Mouse (Mus musculus) left cerebral cortex, postnatal 25 days (tissue): ENCODE measurements around the gene Atp2c2. TPM values are rescaled to one million over a fixed set of nuclear protein-coding genes. Genes with fewer than 3 reads are reported as not detected.
A peak's percentile ranks its signal among the peaks of the same experiment; 100 is the strongest.

Source experiments
- DNase-seq, 2 experiments: peaks; one replicate each; pipeline ENCODE4 v3.0.0; 2022; ENCODE audit warnings: low spot score in 2 of 2, mixed read lengths in 1 of 2
- intact Hi-C: fragments of 180-260 bp; cut with DNase I; formaldehyde crosslinking; loops from one replicate; pipeline ENCODE4 v1.15.1; 2025
- total RNA-seq, 2 experiments: library from RNA; stranded (reverse); gene quantifications; 2 replicates each; pipeline ENCODE4 v1.2.3; 2021

Atp2c2 gene
- total RNA-seq, 2 experiments from 2014 or later: 1.9 to 2.1 TPM

DNA sequence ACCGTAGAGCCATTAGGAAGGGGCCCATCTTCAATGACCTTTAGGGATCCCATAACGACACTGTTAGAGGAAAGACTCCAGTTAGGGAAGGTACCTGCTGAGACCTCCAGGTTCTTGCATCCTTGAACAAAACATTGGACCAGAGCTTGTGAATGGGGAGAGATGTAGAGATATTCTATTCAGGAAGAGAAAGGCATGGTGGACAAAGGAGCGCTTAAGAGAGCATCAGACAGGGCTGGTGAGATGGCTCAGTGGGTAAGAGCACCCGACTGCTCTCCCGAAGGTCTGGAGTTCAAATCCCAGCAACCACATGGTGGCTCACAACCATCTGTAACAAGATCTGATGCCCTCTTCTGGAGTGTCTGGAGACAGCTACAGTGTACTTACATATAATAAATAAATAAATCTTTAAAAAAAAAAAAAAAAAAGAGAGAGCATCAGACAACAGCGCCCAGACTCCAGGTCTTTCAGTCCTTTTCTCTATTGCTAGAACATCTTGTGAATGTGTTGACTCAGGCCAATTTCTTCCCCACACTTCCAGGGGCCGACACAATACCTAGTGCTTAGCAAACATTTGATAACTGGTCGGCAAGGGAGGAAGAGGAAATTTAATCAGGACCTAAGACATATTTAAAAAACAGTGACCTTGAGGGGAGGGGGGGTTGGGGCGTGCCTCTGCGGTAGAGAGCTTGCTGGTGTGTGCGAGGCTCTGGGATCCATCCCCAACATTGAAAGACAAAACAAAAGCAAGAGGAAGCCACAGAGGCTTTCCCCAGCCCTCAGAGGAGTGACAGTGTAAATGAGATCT is 37.5 kb downstream of the Atp2c2 start:
- no peak for DNase-seq
- intact Hi-C loops: no loop called here

DNA sequence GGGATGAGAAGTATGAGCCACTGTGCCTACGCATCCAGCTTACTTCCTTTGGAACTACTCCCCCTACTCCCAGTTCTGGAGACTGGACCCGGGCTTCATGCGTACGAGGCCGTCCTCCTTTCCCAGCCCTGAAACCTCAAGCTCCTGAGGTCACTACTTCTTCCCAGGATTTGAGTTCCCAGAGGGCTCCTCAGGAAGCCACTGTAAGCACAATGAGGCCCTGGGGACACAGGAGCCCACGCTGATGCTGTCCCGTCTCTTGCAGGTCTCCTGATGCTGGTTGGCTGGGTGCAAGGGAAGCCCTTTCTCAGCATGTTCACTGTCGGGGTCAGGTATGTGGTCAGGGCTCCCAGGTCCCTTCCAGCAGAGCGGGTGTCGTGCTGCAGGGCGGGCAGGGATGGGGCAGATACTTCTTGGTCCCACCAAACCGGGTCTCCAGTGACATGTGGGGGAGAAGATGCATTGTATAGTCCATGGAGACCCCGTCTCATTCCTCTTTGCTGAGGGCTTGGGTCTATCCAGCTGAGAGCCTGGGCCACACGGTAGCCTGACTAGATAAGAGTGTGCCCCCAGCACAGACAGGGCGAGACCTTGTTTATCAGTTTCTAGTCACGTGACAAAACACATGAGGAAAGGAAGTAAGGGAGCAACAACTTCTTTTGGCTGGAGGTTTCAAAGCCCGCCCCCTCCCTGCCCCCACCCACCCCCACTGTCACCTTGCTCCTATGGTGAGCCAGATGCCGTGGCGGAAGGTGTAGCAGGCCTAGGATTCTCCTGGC is 38.5 kb downstream of the Atp2c2 start:
- intact Hi-C loops: no loop called here
- DNase-seq: no peak

DNA sequence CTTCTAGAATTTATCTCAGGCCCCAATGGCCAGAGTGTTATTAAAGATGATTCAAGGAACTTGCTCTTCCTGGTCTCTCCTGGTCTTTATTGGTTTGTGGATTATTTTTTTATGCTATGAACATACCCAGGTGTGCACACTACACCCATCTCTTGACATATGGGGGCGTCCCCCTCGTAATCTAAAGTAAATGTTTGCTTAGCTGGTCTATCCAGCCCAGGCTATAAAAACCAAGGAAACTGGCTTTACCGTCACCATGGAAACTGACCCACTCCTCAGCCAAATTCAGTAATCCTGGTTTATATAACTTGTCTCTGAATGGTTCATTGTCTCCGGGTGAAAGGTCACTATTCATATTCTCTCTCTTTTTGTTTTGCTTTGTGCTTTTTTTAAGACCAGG is 40.8 kb downstream of the Atp2c2 start:
- no peak for DNase-seq
- intact Hi-C loops: no loop called here

DNA sequence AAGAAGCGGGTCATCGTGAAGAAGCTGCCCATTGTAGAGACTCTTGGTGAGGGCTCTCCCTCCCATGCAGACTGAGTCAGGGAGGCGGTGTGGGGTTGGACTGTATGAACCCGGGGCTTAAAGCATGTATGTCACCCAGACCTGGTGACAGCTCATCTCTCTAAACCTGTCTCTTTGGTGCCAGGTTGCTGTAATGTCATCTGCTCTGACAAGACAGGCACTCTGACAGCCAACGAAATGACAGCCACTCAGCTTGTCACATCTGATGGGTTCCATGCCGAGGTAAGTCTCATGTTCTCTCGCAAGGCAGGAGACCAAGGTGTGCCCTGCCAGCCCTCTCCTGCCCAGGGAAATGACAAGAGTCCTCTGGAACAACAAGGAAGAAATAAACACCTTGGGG is 42.6 kb downstream of the Atp2c2 start:
- intact Hi-C loops: loop anchor here (2.0 kb wide), 1 partner anchor 56 kb away; no protein-coding TSS in a partner anchor
- no peak for DNase-seq

- DNase-seq: peak in 1 of 2 experiments; percentile 9
- intact Hi-C loops: loop anchor here (2.0 kb wide), 1 partner anchor 57 kb away; no protein-coding TSS in a partner anchor
Observed at GRCm38 (mm10) chr8:119743291-119744026, 43.6 kb downstream of the Atp2c2 start.

GRCm38 (mm10) chr8:119744604-119745003 is 44.8 kb downstream of the Atp2c2 start:
- DNase-seq: no peak
- intact Hi-C loops: no loop called here

GRCm38 (mm10) chr8:119755238-119756146 is 55.7 kb downstream of the Atp2c2 start:
- intact Hi-C loops: no loop called here
- no peak for DNase-seq

GRCm38 (mm10) chr8:119756147-119756461 is 56.3 kb downstream of the Atp2c2 start:
- no peak for DNase-seq
- intact Hi-C loops: no loop called here

GRCm38 (mm10) chr8:119756538-119756937 is 56.7 kb downstream of the Atp2c2 start:
- intact Hi-C loops: no loop called here
- DNase-seq: no peak

- intact Hi-C loops: no loop called here
- no peak for DNase-seq
Observed at GRCm38 (mm10) chr8:119761692-119762091, 61.9 kb downstream of the Atp2c2 start.

DNA sequence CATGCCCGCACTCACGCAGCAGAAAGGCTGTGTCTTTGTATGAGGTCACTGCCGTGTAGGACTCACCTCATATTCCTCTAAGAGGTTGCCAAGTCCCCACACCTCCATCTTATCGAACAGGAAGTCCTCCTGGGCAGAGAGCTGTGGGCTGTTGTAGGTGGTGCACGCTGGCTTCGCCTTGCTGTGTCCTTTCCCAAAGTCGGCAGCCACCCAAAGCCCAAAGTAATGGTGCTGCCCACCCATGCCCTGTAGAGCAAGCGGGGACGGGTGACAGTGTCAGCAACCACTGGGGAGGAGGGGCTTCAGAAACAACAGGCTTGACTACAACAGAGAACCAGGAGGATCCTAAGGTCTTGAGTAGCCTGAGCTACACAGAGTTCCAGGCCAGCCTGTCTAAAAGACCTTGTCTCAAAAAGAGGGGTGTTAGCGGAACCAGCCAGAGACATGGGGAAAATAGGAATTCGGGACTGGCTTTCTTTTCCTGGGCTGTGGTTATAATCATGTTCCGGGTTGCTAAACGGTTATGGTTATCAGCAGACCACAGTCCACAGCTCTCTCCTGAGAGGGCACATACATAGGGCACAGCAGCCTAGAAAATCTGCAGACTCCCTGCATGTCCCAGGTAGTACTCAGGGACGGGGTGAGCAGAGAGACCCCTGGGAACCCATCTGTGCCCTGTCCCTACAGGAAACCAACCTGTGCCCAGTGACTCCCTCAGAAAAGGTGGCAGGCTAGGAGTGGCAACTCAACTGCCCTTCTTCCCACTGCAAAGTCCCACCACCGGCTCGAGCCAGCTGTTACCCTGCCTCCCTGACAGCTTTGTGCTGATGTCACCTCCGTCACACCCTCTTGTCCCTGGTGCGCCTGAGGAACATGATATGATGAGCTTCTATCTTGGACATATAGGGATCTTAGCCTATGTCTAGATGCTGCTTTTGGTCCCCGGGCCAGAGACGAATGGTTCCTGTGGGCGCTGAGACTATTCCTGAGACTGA is 62.7 kb downstream of the Atp2c2 start:
- no peak for DNase-seq
- intact Hi-C loops: no loop called here

DNA sequence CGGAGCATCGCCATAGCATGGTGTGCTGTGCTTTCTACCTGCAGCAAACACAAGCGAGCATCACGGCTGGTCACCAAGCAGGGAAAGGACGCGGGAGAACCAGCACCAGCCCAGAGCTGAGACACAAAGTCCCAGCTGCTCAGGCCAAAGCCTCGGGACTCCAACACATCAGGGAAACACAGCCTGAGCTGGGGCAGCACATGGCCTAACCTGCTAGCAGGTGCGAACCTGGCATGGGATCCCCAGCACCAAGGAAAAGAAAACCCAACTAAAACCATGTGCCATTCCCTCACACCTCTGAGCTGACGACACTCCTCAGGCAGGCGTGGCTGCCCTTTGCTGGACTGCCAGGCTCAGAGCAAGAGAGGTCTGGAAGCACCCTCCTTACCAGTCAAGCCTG is 65.5 kb downstream of the Atp2c2 start:
- no peak for DNase-seq
- intact Hi-C loops: no loop called here

DNA sequence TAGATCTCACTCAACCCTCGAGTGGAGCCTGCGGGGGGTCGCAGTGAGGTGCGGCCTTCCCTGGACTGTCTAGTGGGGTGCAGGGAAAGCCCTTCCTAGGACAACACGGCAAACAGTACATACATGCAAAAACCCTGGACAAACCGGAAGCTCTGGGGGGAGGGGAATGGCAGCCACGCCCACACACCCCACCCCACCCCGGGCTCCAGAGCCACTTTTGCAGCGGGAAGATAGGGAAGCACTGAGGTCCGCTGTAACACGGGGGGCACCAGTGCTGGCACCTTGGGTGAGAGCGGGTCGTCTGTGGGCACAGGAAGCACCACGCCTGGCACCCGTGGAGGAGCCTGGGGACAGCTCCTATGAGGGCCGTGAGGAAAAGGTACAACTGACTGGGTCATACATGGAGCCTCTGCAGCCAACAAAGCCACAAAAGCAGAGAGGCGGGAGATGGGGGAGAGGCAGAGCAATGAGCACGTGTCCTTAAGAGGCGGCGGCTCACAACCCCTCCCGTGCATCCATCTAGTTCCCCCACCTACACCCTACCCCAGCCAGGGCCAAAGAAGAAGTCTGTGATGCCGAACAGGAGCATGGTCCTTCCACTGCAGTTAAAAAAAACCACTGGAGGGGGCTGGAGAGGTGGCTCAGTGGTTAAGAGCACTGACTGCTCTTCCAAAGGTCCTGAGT is 66.1 kb downstream of the Atp2c2 start:
- intact Hi-C loops: no loop called here
- DNase-seq: no peak

DNA sequence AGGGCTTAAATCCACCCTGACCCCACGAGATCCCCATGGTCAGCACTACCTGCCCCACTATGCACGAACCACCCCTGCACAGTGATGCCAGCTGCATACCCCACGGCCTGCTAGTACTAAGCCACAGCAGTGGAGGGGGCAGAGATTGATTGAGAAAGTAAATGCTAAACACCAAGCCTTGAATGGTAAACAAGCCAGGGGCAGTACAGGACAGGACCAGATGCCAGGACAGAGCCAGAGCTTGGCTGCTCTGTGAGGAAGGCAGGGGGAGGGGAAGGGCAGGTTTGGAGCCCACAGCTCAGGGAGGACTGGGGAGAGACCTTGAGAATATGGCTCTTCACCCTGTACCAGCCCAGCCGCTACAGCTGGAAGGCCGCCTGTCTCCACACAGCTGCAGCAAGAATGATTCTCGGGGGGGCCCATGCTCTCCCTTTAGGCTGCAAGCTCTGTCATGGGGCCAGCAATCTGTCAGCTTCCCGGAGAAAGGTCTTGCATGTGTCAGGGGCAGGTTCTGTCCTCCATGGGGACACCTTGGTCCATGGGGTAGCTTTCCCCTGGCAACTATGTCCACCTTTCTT is 76.9 kb downstream of the Atp2c2 start:
- DNase-seq: no peak
- intact Hi-C loops: loop anchor here (10.0 kb wide), 1 partner anchor 332 kb away; the partner anchor contains the start of gene Necab2

DNA sequence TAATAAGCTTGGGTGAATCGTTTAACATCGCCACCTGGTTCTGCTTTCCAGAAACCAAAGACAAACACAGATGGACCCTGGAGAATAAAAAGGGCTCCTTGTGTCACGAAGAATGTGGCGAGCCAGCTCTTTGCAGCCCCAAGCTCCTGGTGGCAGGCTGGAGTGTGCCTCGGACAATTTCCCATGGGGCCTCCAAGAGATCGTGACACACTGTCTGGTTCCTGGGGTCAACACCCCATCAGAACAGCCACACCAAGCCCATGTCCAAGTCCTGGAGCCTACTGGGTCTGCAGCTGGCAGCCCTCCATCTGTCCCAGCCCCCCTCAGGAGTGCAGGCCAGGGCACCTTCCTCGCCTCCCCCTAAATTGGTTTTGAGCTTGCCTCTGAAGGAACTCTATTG is 78.0 kb downstream of the Atp2c2 start:
- intact Hi-C loops: loop anchor here (1.0 to 10.0 kb wide), 3 partner anchors 91 to 333 kb away; partner anchors contain the start of gene Necab2

GRCm38 (mm10) chr8:119778263-119778662 is 78.5 kb downstream of the Atp2c2 start, which contains the start of gene Tldc1:
TSS of gene Tldc1 (minus strand) at chr8:119778416.
- DNase-seq: peak; percentile 99
- intact Hi-C loops: loop anchor here (1.0 to 10.0 kb wide), 3 partner anchors 92 to 333 kb away; partner anchors contain the start of gene Necab2

More for the DNA sequence above, 78.0 kb downstream of the Atp2c2 start:
- DNase-seq: peak in 1 of 2 experiments; percentile 39
